Mouse (Mus musculus) spleen, adult 12 weeks (tissue): ENCODE data around the gene Igf1r.
A peak's percentile ranks its signal among the peaks of the same experiment; 100 is the strongest.

Experiments
- DNase-seq: peaks from one replicate; pipeline ENCODE4 v3.0.0; 2022; ENCODE audit warnings: low spot score

Gene Igf1r

DNA sequence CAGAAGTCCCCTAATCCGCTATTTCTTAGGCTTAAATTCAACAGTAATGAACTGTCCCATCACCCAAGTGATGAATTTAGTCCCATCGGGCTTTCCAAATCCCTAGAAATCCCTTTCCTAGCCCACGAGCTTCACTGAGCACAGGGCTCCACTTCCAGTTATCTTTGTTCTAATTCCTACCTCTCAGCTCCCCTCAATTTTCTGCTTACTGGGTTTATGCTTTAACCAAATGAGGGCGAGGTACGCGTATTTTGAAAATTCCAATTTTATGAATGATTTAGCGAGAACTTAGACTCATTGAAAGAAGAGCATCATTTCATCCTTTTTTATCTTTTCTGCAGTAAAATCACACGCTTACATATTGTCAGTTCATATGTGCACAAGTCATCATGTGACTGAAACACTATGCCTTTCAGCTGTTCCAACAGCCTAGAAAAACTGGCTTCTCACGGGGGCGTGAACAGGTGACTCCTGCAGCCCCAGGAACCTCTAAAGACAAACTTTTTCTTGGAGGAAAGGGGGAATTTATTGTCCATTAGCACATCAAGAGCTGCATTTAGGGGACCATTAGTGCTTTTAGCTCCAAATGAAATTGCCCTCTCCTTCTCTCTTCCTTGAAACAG is 100.5 kb downstream of the Igf1r start:
- DNase-seq = no peak

DNA sequence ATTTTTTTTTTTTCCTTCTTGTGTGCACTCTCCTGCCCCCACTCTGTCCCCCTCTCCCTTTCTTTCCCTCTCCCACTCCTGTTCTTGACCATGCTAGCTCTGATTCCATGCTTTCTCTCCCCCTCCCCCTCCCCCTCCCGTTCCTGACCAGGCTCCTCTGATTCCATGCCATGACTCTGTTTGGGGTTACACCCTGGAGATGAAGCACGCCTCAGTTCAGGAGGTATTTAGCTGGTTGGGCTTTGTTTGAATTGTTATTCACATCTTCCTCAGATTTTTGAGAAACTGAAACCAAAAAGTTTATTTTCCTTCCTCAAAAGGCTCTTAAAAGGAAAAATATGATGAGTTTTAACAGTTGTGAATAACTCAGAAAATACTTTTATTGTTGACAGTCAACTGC is 101.9 kb downstream of the Igf1r start:
- no peak for DNase-seq

DNA sequence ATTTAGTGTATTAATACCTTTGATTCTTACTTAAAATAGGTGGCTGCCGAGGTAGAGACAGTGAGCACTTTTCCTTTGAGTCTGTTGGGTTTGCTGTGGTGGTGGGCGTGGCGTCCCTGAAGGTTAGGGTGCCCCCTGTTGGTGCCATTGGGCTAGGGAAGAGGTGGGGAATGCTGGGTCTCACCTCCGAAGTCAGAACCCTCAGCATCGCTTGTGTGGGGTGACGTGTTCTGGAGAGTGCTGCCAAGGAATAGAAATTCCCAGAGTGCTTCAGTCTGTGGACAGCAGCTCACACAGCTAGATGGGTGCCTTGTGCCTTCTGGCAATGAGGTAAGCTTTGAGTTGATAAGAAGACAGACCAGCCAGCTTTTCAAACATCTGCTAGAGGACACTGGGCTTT is 102.3 kb downstream of the Igf1r start:
- DNase-seq = no peak

DNA sequence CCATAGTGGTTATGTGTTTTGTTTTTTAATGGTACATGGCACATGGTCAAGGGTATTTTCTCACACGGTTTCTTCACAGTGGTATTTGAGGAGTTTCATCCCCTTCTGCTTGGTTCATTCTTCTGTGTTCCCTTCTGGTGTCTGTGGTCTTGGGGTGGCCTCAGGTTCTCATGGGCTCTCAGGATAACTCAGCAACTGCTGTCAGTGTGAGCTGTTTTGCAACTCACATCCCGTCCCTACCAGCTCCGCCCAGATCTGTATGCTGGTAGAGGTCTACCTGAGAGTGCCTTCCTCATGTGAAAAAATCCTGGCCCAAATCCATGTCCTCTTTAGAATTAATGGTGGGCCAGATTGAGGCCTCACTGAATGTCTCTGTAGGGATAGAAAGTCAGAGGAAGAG is 104.4 kb downstream of the Igf1r start:
- no peak for DNase-seq

DNA sequence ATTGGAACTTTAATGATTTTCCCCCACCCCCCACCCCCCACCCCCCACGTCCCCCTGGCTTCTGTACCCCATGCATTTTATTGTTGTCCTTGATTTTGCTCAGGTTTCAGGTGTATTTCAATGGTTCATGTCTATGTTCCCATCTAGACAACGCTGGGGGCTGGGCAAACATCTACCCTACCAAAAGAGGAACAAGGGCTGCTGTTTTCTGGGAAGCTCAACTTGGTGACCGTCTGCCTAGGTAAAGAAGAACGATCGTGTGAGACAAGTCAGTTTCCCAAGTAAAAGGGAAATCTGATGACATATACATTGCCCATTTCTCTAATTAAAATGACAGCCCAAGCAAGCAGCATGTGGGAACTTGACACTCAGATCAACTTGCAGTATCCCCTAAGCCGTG is 107.1 kb downstream of the Igf1r start:
- DNase-seq = no peak

DNA sequence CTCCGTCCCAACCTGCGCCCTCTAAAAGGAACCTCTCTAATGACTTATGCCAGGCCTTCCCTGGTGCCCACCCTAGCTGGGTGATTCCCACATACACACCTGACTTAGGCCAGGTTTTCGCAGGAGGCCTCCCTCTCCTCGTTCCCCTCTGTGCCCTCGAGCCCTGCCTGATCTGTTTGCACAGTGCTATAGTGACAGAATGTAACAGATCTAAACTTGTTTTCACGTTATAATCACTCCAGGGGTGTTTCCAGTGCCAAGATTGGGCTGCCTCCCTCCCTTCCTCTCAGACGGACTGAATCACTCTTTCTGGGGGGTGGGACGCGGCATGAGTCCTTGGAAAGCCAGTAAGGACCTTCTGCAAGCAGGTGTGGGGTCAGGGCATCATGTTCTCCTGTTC is 108.8 kb downstream of the Igf1r start:
- no peak for DNase-seq

DNA sequence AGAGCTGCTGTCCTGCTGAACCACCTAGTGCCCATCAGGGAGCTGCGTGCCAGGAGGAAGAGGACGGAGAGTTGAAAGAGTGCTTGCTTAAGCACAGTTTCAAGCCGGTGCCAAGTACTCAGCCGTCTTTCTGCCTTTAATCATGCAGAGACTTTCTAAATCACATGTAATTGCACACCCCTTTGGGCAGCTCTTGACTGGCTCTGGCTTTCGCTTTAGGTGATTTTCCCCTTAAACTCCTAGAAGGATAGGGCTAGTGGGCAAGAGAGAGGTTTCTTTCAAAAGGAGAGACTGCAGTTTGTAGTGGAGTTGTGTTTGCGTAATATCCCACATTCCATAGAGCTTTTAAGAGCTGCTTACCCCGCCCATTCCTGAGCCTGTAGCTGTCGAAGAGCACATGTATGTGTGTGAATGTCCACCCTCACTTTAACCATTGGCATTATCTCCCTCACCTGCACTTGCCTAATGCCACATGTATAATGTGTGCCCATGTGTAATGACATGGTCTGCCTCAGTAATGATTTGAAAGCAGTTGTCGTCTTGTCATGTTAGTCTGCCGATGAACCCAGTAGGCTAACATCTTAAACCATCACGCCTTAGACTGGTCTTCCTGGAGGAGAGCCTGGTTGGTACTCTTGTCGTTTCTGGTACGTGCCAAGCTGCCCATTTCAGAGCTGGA is 109.7 kb downstream of the Igf1r start:
- no peak for DNase-seq

DNA sequence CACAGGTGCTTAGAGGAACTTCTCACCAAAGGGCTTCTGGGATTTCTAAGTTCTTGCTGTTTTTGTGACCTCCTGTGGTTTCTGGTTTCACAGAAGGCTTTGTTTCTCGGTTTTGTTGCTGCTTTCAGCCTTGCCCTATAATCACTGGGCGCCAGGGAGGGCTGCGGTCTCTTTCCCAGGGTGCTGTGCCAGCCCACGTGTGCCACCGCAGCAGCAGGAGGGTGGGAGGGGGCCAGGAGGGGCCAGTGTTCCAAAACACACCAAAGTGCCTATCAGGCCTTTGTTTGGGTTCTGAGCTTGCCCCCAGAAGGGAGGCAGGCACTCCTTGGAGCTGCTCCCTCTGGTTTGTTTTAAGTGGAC is 110.2 kb downstream of the Igf1r start:
- no peak for DNase-seq

DNA sequence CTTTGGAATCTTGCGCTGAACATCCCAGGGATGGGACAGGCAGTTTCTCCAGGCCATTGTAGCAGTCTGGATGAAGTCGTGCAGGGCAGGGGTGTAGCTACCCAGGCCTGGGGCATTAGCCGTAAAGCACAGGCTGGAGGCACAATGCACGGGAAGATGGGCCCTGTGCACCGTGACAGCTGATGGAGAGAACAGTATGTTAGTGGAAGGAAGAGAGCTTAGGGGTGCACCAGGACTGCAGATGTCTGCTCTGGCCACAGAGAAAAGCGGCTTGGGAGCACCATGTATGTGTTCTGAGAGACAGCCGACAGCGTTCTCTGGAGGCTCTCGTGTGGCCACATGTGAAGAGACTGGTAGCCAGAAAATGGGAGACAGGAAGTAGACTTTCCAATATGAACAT is 111.1 kb downstream of the Igf1r start:
- DNase-seq = no peak

DNA sequence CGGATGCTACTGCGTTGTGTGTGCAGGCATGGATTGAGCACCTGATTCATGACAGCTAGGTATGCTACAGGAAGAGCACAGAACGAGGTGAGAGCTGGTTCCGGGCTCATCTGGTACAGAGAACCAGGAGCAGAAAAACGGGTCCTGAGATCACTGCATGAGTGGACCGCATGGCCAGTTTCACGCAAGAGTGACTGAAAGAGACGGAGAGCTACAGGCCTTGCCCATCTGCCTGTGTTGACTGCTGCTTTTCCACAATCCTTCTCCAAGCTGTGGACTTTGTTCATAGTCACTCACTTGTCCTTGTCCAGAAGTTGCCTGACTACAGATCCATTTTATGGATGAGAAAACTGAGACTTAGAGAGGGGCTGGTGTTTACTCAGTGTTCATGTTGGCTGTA is 111.5 kb downstream of the Igf1r start:
- no peak for DNase-seq

DNA sequence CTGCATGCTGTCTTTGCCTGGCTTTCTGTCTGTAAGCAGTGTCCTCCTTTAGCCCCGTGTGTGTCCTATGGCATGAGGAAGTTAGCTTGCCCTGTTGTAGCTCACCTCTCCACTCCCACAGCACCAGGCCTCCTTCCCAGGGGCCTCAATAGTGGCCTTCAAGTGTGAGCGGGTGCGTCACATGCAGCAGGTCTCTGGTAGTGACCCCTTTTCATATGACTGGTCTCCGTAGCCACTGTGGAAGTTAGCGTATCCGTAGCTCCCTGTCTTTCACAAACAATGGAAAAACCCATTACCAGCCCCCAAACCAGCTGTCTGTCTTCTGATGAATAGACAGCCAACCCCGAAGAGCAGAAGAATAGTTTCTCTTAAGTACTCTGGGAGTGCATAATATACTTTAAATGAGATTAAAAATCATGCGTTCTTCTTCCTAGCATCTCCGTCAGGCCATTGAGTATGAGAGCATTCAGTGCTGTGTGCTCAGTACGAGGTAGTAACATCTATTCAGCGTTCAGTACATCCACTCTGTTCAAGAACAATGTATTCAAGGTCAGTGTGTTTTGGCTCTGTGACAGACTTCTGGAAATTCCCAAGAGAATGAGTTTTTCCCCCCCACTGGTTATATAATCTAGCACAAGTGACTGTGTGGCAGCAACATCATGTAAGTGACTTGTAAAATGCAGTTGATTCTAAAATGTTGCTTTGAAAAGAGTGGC is 112.2 kb downstream of the Igf1r start:
- DNase-seq = no peak

DNA sequence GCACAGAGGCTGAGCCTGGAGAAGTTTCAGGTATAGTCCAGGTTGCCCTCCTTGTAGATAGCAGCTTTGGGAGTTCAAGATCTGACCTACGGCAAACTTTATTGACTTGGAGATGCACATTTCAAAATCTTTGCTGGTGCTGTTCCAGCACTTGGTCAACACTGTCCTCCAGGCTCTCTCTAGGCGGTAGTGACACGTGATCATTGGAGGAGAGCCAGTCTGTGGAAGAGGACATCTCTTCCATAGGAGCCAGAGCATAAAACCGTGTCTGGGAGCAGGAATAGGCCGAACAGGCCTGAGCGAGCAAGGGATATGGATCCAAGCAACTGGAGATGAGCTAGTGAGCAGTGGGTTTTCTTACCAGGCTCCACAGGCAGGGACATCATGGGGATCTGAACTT is 113.3 kb downstream of the Igf1r start:
- no peak for DNase-seq

DNA sequence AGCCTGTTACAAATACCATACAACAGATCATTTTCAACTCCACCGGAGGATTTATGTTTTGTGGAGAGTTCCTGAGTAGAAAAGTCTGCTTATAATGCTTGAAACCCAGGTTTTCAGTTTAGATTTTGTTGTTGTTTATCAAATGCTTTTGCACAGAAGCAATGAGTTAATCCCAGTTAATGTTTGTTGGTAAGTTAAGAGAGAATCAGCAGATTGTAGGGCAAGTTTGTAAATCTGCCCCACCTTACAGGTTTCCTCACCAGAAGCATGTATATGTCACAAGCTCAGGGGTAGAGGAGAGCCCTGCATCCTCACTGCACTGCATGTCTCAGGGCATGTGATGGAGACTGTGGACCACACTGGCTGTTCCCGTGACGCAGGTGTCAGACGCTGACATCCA is 114.7 kb downstream of the Igf1r start:
- no peak for DNase-seq

DNA sequence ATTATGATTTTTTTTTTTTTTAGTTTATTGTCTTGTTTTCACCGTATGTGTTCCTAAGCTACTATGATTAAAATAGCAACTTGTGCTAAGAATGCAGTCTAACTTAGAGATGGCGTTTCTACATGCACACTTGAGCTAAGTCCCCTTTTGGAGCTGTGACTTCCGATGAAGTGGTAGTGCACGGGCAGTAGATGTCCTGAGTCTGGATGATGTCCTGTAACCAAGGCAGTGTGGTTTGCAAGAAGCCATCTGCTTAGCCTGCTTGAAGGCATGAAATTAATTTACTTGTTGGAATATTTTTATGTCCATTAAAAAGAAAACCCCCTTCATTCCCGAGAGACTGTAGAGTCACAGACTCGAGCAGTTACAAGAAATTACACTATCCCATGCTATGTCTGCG is 116.7 kb downstream of the Igf1r start:
- no peak for DNase-seq

DNA sequence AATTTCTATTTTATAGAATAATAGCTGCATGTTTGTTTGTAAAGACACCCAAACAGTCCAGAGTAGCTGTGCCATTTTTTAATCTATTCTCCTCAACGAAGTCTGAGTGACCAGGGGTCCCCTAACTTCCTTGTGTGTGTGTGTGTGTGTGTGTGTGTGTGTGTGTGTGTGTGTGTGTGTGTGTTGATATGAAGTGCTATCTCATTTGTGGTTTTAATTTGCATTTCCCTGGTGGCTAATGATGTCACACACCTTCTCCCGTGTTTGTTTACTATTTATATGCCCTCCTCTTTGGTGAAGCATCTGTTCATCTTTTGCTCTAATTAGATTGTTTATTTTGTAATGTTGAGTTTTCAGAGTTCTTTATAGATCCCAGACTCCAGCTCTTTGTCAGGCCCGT is 117.4 kb downstream of the Igf1r start:
- DNase-seq = no peak

DNA sequence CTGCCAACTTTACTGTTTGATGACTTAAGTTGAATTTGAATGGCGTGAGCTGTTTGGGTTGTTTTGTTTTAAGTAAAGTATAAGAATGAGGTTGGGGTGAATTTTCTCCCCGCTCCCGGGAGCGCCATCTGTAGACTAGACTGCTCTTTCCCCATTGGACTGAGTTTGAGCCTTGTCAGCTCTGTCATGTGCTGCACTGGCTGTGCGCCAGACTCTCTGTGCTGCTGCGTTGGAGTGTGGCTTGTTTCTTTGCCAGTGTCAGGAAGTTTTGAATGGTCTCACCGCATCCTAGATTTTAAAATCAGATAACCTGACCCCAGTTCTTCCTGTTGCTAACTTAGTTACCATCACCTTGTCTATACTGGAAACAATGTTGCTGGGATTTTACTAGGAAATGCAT is 118.0 kb downstream of the Igf1r start:
- peak; percentile 41 for DNase-seq

DNA sequence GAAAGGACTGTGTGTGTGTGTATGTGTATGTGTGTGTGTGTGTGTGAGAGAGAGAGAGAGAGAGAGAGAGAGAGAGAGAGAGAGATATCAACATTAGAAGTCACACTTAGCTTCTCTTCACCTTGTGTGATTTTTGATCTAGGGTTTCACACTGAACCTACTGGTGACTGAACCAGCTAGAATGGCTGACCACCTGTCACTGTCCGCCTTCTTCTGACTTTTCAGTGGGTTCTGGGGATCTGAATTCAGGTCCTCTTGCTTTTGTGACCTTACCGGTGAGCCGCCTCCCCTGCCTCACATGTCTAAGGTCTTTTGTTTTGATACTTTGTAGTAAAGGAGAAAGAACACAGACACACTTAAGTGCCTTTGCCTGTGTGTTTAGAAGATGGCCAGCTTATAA is 118.4 kb downstream of the Igf1r start:
- DNase-seq = no peak

DNA sequence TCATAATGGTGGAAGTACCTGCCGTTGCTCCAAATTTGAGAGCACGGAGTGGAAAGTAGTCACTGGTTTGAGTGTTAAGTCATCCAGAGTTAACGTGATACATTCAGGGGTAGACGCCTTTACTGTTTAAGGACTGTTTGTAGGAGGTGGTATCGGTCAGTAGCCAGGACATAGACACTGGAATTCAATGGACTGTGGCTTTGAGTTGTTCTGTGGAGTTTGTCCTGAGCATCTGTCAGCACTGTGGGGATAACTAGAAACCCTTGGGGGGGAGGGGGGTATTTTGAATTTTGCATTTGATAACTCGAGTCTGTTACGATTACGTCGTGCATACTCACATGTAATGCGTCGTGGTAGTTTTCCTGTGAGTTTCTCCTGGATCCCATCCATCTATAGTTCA is 119.1 kb downstream of the Igf1r start:
- no peak for DNase-seq

DNA sequence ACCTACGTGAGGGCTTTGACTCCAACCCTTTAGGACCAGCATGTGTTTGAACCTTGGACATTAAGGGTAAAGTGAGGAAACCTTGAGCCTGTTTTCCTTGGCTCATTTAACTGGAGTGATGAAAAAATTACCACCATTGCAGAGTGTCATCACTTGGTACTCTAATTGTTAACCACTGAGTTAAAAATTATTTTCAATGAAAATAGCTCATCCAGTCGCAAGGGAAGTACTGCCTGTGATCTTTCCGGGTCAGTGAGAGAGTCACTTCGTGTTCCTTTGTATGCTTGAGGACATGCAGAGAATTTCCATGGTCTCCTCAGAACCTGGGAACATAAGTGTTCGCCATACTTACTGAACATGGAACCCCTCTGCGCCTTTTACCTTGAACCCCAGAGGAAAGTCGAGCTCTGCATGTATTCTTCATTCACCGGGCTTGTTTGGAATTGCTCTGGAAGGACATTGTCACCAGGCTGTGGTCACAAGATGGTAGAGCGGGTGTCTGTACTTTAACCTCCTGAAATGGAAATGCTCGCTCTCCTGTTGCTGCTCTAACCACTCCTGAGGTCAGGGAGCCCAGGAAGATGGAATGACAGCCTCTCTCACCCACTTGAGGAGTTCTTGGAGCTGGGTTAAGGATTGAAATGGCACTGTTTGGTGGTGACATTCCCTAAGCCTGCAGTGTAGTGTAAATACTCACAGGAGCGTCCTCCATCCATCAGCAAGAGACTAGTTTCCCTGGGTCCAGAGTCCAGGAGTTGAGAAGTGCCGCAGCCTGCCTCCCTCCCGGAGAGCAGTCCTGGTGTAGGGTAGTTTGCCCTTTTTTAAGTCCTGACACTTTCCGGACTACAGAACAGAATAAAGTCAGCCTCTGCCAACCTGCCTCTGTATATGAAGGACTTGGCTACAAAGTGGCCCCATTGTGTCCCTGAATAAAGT is 120.2 kb downstream of the Igf1r start:
- DNase-seq = no peak

DNA sequence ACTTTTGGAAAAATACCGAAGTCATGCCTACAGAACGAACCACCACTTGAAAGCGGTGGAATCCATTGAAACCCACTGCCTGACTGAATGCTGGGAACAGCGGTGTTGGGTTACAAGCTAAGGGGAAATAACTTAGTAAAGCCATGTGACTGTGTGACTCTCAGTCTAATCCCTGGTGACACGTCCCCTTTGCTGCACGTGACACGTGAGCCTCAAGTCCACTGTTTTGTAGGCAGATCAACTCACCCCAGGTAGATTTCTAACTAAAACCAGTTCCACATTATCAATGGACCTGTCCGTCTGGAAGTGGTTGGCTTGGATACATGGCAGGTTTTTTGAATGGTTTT is 120.8 kb downstream of the Igf1r start:
- no peak for DNase-seq

DNA sequence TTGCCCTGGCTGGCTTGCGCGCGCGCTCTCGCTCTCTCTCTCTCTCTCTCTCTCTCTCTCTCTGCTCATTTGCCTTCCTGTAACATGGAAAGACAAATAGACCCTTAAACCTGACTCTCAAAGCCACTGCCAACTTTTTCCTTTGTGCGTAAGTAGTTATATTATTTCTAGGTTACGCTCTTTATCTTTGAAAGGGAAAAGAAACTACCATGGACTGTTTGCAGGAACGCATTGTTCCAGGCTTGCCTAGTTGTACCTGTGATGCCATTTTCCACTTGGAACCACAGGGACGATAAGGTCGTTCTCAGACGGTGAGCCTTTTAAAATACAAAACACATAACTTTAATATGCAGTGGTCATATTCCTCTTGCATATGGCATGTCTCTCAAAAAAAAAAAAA is 122.1 kb downstream of the Igf1r start:
- DNase-seq = no peak

DNA sequence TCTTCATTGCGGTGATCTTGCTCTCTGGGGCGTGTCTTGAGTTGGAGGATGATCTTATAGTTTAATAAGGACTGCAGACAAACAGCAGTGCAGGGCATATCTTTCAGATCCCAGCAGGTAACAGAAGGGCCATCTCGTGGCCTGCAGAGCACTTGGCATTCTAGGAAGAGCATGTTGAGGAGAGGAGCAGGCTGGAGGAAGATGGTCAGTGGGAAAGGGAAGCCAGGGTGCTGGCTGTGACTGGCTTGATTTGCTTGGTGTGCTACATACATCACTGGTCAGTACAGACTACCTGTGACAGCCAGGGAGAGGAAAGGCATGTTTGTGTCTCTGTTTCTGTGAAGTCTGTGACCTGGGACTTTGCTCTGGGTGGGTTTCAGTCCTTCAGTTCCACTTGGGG is 122.8 kb downstream of the Igf1r start:
- no peak for DNase-seq
